In the genomic region with DNA sequence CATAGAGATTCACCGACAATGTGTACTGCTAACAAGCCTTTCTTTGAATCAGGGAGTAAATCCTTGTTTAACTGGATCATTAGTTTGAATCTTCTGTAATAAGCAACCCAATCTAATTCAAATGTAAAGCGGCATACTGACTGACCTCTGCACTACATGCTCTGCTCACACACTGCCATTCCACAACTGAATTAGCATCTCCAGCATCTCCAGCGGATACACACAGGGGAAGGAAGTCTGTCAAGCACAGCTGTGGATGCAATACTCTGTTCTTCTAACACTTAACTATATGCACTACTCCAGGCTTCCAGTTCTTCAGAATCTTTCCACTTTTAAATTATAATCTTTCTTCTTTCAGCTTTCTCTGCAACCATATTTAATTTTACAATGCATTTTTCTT, we compare ENCODE assay signal across 31 mouse cellular contexts. TPM values are rescaled to one million over a fixed set of nuclear protein-coding genes. Genes with fewer than 3 reads are reported as not detected.
"Had no signal": no experiment of that assay in that cellular context is flagged by ENCODE, and none has a peak within 500 bp of the region (broad histone marks: within the 10 kb centered on the region; RNA-seq: fewer than 3 reads in every experiment).

No protein-coding gene starts in this region.

- H3K4me2 ChIP-seq: heart, embryonic 12.5 days; hindbrain, embryonic 12.5 days; hindbrain, embryonic 14.5 days; intestine, embryonic 15.5 days; limb, embryonic 12.5 days; liver, embryonic 11.5 days had no signal

- H3K9me3 ChIP-seq: heart, embryonic 10.5 days; hindbrain, embryonic 12.5 days; intestine, embryonic 15.5 days; limb, embryonic 10.5 days; limb, embryonic 12.5 days had no signal

- H3K9ac ChIP-seq: heart, embryonic 12.5 days; hindbrain, embryonic 12.5 days; hindbrain, embryonic 14.5 days; intestine, embryonic 15.5 days; limb, embryonic 12.5 days had no signal

- H3K4me3 ChIP-seq: gastrocnemius, adult 2 months; heart, embryonic 10.5 days; heart, embryonic 12.5 days; hindbrain, embryonic 10.5 days; hindbrain, embryonic 12.5 days; intestine, embryonic 15.5 days; layer of hippocampus, adult 2 months; left cerebral cortex, adult 2 months; limb, embryonic 10.5 days; limb, embryonic 12.5 days had no signal

- ATAC-seq: hindbrain, embryonic 16.5 days; inflammation-experienced regulatory T-cells, adult 6 months; intestine, embryonic 15.5 days; intestine, postnatal 0 days had no signal

- DNase-seq: gastrocnemius, adult 2 months; gastrocnemius, postnatal 10 days; gastrocnemius, postnatal 25 days; heart, adult 18-20 months; heart, postnatal 10 days; heart, postnatal 4 days; kidney, adult 18-20 months; kidney, adult 8-10 months; kidney, postnatal 10 days; kidney, postnatal 25 days; kidney, postnatal 4 days; liver had no signal

- H3K27ac ChIP-seq: gastrocnemius, adult 2 months; heart, embryonic 10.5 days; hindbrain, embryonic 10.5 days; hindbrain, embryonic 12.5 days; hindbrain, embryonic 14.5 days; intestine, embryonic 15.5 days; layer of hippocampus, adult 2 months; left cerebral cortex, adult 2 months; limb, embryonic 10.5 days; limb, embryonic 12.5 days had no signal

- H3K4me1 ChIP-seq: hindbrain, embryonic 10.5 days; hindbrain, embryonic 12.5 days; intestine, embryonic 15.5 days; limb, embryonic 10.5 days; limb, embryonic 12.5 days had no signal

- H3K27me3 ChIP-seq: heart, embryonic 12.5 days; hindbrain, embryonic 12.5 days; intestine, embryonic 15.5 days; limb, embryonic 12.5 days had no signal

RNA-seq across cellular contexts. Expression of gene Nmbr, which starts 15.0 kb away (rescaled TPM):
- polyA plus RNA-seq: inflammation-experienced regulatory T-cells, adult 6 months; limb, embryonic 10.5 days had no signal

RNA-seq across cellular contexts. Expression of gene Gje1, which starts 27.7 kb away (rescaled TPM):
- polyA plus RNA-seq: heart, embryonic 10.5 days; heart, embryonic 12.5 days; heart, embryonic 14.5 days; heart, embryonic 16.5 days; hindbrain, embryonic 10.5 days; hindbrain, embryonic 12.5 days; hindbrain, embryonic 14.5 days; hindbrain, embryonic 16.5 days; inflammation-experienced regulatory T-cells, adult 6 months; intestine, embryonic 15.5 days; intestine, postnatal 0 days; kidney, embryonic 14.5 days; kidney, embryonic 16.5 days; limb, embryonic 10.5 days; limb, embryonic 12.5 days; limb, embryonic 14.5 days; liver, embryonic 11.5 days had no signal
